Comparison of ENCODE assay signal across 9 mouse cellular contexts in genomic region chr11:113539502-113540209, GRCm38 (mm10).
DNase-seq lines count a peak whose midpoint lies in the region; ATAC-seq lines count a peak whose summit lies in the region.
"Had no signal": no experiment of that assay in that cellular context is flagged by ENCODE, and none has a peak within 500 bp of the region (broad histone marks: within the 10 kb centered on the region; RNA-seq: fewer than 3 reads in every experiment).

No protein-coding gene starts in this region.

- no peaks in the 10 kb centered on the region for H3K9me3 ChIP-seq in midbrain, embryonic 10.5 days (replicated peaks)
- H3K9me3 ChIP-seq in midbrain, embryonic 11.5 days (ENCODE audit: control insufficient read depth, low read length), result peaks cover 4% of the 10 kb centered on the region; the same call in 1 of the 2 replicates
- H3K9me3 ChIP-seq in intestine, embryonic 15.5 days, result no peaks in the 10 kb centered on the region

- no peaks in the 10 kb centered on the region for H3K27me3 ChIP-seq in midbrain, embryonic 10.5 days (ENCODE audit: low read depth, poor library complexity, severe bottlenecking)
- H3K27me3 ChIP-seq in midbrain, embryonic 11.5 days (ENCODE audit: control insufficient read depth, insufficient read depth, low read length), result no peaks in the 10 kb centered on the region
- no peaks in the 10 kb centered on the region for H3K27me3 ChIP-seq in intestine, embryonic 15.5 days (replicated peaks)

- WGBS in midbrain, embryonic 10.5 days, result 75% methylated on average over 15 of the region's 15 CpGs
- 69% methylated on average over 15 of the region's 15 CpGs for WGBS in midbrain, embryonic 11.5 days
- WGBS in intestine, embryonic 15.5 days, result 55% methylated on average over 15 of the region's 15 CpGs

- H3K4me1 ChIP-seq in midbrain, embryonic 10.5 days, result peaks cover 5% of the 10 kb centered on the region; the same call in 1 of the 2 replicates
- H3K4me1 ChIP-seq in midbrain, embryonic 11.5 days (ENCODE audit: control insufficient read depth, insufficient read depth, low read length), result no peaks in the 10 kb centered on the region
- no peaks in the 10 kb centered on the region for H3K4me1 ChIP-seq in intestine, embryonic 15.5 days (replicated peaks)

- no peak overlapping the region for H3K27ac ChIP-seq in midbrain, embryonic 10.5 days (replicated peaks)
- no peak overlapping the region for H3K27ac ChIP-seq in midbrain, embryonic 11.5 days (ENCODE audit: low read depth, low read length)
- H3K27ac ChIP-seq in intestine, embryonic 15.5 days, result no peak overlapping the region

- no peak overlapping the region for H3K4me3 ChIP-seq in midbrain, embryonic 10.5 days
- no peak overlapping the region for H3K4me3 ChIP-seq in midbrain, embryonic 11.5 days (ENCODE audit: low read depth, low read length)
- no peak overlapping the region for H3K4me3 ChIP-seq in intestine, embryonic 15.5 days (replicated peaks)
- H3K4me3 ChIP-seq: erythroblast, embryonic 14.5 days had no signal

- DNase-seq in midbrain, embryonic 10.5 days (ENCODE audit: low spot score), result peak; percentile 18
- DNase-seq in midbrain, embryonic 11.5 days (ENCODE audit: low spot score, missing footprints), result no peak
- DNase-seq in frontal cortex, postnatal 10 days (ENCODE audit: low spot score in 2 of 2), result peak; percentile 61 to 79
- DNase-seq in layer of hippocampus, adult 18-20 months (ENCODE audit: low spot score in 2 of 2), result peak; percentile 48 to 54
- DNase-seq in mesoderm, embryonic 11.5 days (ENCODE audit: low read depth, low spot score), result peak; percentile 67
- no peak for DNase-seq in yolk sac, embryonic 10.5 days (ENCODE audit: low spot score)
- no peak for DNase-seq in spleen, postnatal 4 days (ENCODE audit: low spot score in 2 of 2)

- H3K36me3 ChIP-seq in midbrain, embryonic 10.5 days, result no peaks in the 10 kb centered on the region
- no peaks in the 10 kb centered on the region for H3K36me3 ChIP-seq in midbrain, embryonic 11.5 days (ENCODE audit: control insufficient read depth, insufficient read depth, low read length)
- H3K36me3 ChIP-seq in intestine, embryonic 15.5 days, result no peaks in the 10 kb centered on the region

- H3K4me2 ChIP-seq in midbrain, embryonic 11.5 days, result no peak overlapping the region
- no peak overlapping the region for H3K4me2 ChIP-seq in intestine, embryonic 15.5 days (replicated peaks)

- no peak for ATAC-seq in midbrain, embryonic 11.5 days (ENCODE audit: low FRiP score)
- ATAC-seq in intestine, embryonic 15.5 days, result no peak

- H3K9ac ChIP-seq in midbrain, embryonic 11.5 days (ENCODE audit: low read length), result no peak overlapping the region
- no peak overlapping the region for H3K9ac ChIP-seq in intestine, embryonic 15.5 days

Comparison
In these comparisons a context has a peak if more than half of its experiments do, and no peak if none do; other contexts are left out.
1. DNase-seq: peak in midbrain, embryonic 10.5 days (single experiment), frontal cortex, postnatal 10 days (2 of 2), layer of hippocampus, adult 18-20 months (2 of 2) and mesoderm, embryonic 11.5 days (single experiment); none in midbrain, embryonic 11.5 days (single experiment), yolk sac, embryonic 10.5 days (single experiment) and spleen, postnatal 4 days (0 of 2).